Mouse (Mus musculus): Measurements from ENCODE around the gene Hoxd12. TPM values are rescaled to one million over a fixed set of nuclear protein-coding genes. Genes with fewer than 3 reads are reported as not detected.

The Hoxd12 gene
- polyA plus RNA-seq, 1 experiment, result not detected

DNA sequence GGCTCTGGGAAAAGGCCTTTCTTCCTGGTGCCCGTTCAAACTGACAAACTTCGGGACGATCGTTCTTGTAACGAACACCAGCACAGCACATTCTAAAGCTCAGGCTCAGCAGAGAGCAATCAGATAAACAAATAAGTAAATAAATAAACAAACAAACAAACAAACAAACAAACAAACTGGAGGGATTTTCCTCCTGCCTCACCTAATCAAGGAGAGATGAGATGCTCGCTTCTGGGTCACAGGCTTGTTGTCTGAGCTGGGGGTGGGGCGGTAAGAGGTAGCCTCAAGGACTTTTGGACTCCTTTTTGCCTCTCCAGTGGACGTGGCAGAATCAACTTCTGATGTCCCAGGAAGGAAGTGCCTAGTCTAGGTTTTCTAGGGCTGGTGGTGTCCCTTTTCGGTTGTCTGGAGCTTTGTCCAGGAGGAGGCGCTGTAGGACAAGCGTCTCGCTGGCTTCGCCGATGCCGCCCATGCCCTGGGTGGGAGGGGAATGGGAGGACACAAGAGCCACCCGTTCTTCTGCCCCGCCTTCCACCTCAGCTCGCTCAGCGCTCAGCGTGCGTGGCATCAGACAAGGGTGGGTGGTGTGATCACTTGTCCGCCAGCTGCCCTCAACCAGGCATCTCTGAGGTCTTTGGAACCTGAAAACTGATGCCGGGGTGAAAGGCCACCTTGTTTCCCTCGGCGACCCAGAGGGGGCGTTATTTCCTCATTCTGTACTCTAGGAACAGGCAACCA is 40.9 kb downstream of the Hoxd12 start:
- Histone ChIP-seq H3K27ac (replicated peaks; ENCODE audit: low read depth, low read length) (no peak overlapping the region), H3K4me1 (ENCODE audit: control insufficient read depth, insufficient read depth, insufficient read length, low read length) (no peaks in the 10 kb centered on the region; the same call in 1 of the 2 replicates), H3K4me3 (ENCODE audit: insufficient read depth, low read depth, low read length) (peak overlapping the region; percentile 49)

GRCm38 (mm10) chr2:74720384-74720783 is 45.6 kb downstream of the Hoxd12 start:
- H3K27ac ChIP-seq (replicated peaks; ENCODE audit: low read depth, low read length), result no peak overlapping the region

GRCm38 (mm10) chr2:74720955-74721491 is 46.2 kb downstream of the Hoxd12 start:
- no peak overlapping the region for H3K4me3 ChIP-seq (ENCODE audit: insufficient read depth, low read depth, low read length)
- H3K4me1 ChIP-seq (ENCODE audit: control insufficient read depth, insufficient read depth, insufficient read length, low read length), result peaks cover 5% of the 10 kb centered on the region; the same call in 1 of the 2 replicates
- no peak overlapping the region for H3K27ac ChIP-seq (replicated peaks; ENCODE audit: low read depth, low read length)

More at GRCm38 (mm10) chr2:74720384-74720783, 45.6 kb downstream of the Hoxd12 start:
- Histone ChIP-seq H3K4me1 (ENCODE audit: control insufficient read depth, insufficient read depth, insufficient read length, low read length) (peaks cover 5% of the 10 kb centered on the region; the same call in 1 of the 2 replicates), H3K4me3 (ENCODE audit: insufficient read depth, low read depth, low read length) (no peak overlapping the region)

DNA sequence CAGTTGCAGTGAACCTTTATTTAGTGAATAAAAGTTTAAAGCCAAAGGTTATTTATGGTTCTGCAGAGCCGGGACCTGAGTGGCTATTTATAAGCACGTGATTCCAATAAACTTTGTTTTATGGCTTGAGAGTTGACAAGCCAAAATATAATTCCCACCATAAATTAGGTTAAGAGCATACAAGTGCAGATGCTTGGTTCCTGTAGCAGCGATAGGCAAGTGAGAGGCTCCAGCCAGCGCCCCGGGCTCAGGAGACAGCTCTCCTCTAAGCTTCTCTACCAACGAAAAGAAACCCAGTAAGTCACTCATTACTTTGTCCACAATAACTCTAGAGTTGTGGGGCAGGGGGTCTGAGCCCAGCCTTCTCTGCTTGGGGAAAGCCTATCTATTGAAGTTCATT is 47.1 kb downstream of the Hoxd12 start:
- no peak overlapping the region for H3K27ac ChIP-seq (replicated peaks; ENCODE audit: low read depth, low read length)
- peaks cover 5% of the 10 kb centered on the region for H3K4me1 ChIP-seq (ENCODE audit: control insufficient read depth, insufficient read depth, insufficient read length, low read length)
- no peak overlapping the region for H3K4me3 ChIP-seq (ENCODE audit: insufficient read depth, low read depth, low read length)

DNA sequence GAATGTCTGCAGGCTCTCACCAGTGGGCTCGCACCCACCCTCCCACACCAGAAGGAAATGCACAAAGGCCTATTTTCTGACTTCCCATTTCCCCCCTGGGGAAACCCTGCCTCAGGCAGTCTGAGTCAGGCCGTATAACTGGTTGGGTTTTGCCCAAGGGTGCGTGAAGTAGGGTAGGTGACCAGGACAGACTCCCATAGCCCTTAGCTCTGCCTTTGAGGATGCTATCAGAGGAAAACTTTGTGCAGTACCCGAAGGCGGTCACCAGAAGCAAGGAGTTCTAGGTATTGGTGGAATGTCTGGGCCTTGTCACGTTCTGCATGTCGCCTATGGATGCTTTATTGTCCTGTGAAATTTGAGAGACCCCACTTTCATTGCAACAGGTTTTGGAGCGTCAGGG is 48.1 kb downstream of the Hoxd12 start:
- H3K27ac ChIP-seq (replicated peaks; ENCODE audit: low read depth, low read length), result no peak overlapping the region
- H3K4me1 ChIP-seq (ENCODE audit: control insufficient read depth, insufficient read depth, insufficient read length, low read length), result peaks cover 5% of the 10 kb centered on the region
- H3K4me3 ChIP-seq (ENCODE audit: insufficient read depth, low read depth, low read length), result no peak overlapping the region

DNA sequence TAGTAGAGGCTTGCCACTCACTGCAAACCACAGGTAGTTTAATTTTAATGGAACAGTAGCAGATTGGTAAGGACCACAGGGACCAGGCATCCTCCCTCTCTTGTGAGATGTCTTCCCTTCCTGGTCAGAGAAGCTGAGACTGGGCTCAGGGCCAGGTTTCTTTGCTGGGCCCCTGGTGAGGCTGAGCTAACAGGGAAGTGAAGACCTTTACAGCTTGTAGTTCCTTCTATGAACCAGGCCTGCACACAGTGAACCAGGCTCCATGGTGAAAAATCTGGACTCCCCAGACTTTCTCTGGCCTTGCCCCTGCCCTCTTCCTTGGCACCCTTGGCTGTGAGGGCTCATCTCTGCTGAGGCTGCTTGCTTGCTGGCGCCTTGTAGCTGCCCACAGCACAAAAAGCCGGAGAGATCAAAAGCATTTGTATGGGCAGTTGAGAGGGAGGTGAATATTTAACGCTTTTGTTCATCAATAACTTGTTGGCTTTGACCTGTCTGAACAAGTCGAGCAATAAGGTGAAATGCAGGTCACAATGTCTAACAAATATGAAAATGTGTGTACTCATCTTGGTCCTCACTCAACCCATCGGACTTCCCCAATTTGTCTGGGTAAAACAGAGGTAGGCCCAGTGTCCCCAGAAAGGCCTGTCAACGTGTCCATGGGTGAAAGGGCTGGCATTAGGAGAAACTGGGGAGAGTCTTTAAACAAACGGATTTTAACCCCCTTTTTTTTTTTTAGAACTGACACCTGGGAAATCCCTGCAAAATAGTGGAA is 49.6 kb downstream of the Hoxd12 start:
- peaks cover 5% of the 10 kb centered on the region for H3K4me1 ChIP-seq (ENCODE audit: control insufficient read depth, insufficient read depth, insufficient read length, low read length)
- no peak overlapping the region for H3K4me3 ChIP-seq (ENCODE audit: insufficient read depth, low read depth, low read length)
- H3K27ac ChIP-seq (replicated peaks; ENCODE audit: low read depth, low read length), result no peak overlapping the region

DNA sequence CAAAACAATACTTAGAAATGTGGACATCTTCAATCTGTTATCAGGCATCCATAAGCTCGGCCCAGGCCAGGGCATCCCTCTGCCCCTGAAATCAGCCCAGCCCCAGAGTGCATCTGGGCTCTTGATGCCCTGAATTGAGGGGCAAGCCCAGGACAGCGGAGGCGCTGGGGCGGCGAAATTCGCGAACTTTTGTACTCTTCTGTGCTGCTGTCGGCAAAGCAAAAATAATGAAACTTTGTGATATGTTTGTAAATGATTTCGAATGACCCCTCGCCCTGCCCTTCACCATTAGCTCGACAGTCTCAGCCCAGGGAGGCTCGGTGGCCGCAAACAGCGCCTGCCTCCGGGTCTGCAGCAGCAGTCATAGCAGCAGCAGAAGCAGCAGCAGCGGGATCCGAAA is 50.4 kb downstream of the Hoxd12 start:
- Histone ChIP-seq H3K4me3 (ENCODE audit: insufficient read depth, low read depth, low read length) (no peak overlapping the region), H3K4me1 (ENCODE audit: control insufficient read depth, insufficient read depth, insufficient read length, low read length) (peaks cover 5% of the 10 kb centered on the region), H3K27ac (replicated peaks; ENCODE audit: low read depth, low read length) (no peak overlapping the region)

GRCm38 (mm10) chr2:74726551-74726950 is 51.7 kb downstream of the Hoxd12 start, which contains the start of gene Gm28230:
Gene Gm28230 (plus strand): TSS chr2:74726728.
- H3K4me1 ChIP-seq (ENCODE audit: control insufficient read depth, insufficient read depth, insufficient read length, low read length), result peaks cover 5% of the 10 kb centered on the region
- H3K27ac ChIP-seq (replicated peaks; ENCODE audit: low read depth, low read length), result no peak within 1 kb of the TSS
- peak within 1 kb of the TSS; percentile 35 for H3K4me3 ChIP-seq (ENCODE audit: insufficient read depth, low read depth, low read length)

GRCm38 (mm10) chr2:74726973-74727639 is 52.3 kb downstream of the Hoxd12 start:
- Histone ChIP-seq H3K4me1 (ENCODE audit: control insufficient read depth, insufficient read depth, insufficient read length, low read length) (peaks cover 3% of the 10 kb centered on the region), H3K4me3 (ENCODE audit: insufficient read depth, low read depth, low read length) (peak overlapping the region; percentile 35), H3K27ac (replicated peaks; ENCODE audit: low read depth, low read length) (no peak overlapping the region)

Other genes starting within 250 kb of the Hoxd12 start
- 3.3 and 5.2 TPM in 2 replicates for gene Lnpk, start 95.6 kb upstream of the Hoxd12 start, polyA plus RNA-seq (2012; ENCODE audit: insufficient read depth, insufficient read length, missing spikeins)
- not detected in 2 replicates for gene Evx2, start 15.5 kb upstream of the Hoxd12 start, polyA plus RNA-seq (2012; ENCODE audit: insufficient read depth, insufficient read length, missing spikeins)
- gene Hoxd13, start 6.7 kb upstream of the Hoxd12 start, polyA plus RNA-seq (2012; ENCODE audit: insufficient read depth, insufficient read length, missing spikeins), result not detected in 2 replicates
- not detected in 2 replicates for gene Hoxd11, start 4.5 kb downstream of the Hoxd12 start, polyA plus RNA-seq (2012; ENCODE audit: insufficient read depth, insufficient read length, missing spikeins)
- gene Hoxd10, start 16.9 kb downstream of the Hoxd12 start, polyA plus RNA-seq (2012; ENCODE audit: insufficient read depth, insufficient read length, missing spikeins), result not detected in 2 replicates
- gene Hoxd9, start 22.7 kb downstream of the Hoxd12 start, polyA plus RNA-seq (2012; ENCODE audit: insufficient read depth, insufficient read length, missing spikeins), result 1.9 TPM in 1 of 2 replicates, not detected in the other
- 7.4 and 10.4 TPM in 2 replicates for gene Hoxd8, start 29.6 kb downstream of the Hoxd12 start, polyA plus RNA-seq (2012; ENCODE audit: insufficient read depth, insufficient read length, missing spikeins)
- not detected in 2 replicates for gene Hoxd3, start 36.9 kb downstream of the Hoxd12 start, polyA plus RNA-seq (2012; ENCODE audit: insufficient read depth, insufficient read length, missing spikeins)
- 1.3 and 2.6 TPM in 2 replicates for gene Hoxd4, start 36.9 kb downstream of the Hoxd12 start, polyA plus RNA-seq (2012; ENCODE audit: insufficient read depth, insufficient read length, missing spikeins)
- gene Gm28230, start 51.7 kb downstream of the Hoxd12 start, polyA plus RNA-seq (2012; ENCODE audit: insufficient read depth, insufficient read length, missing spikeins), result not detected in 2 replicates
- not detected in 2 replicates for gene Hoxd1, start 88.0 kb downstream of the Hoxd12 start, polyA plus RNA-seq (2012; ENCODE audit: insufficient read depth, insufficient read length, missing spikeins)
- gene Mtx2, start 150.8 kb downstream of the Hoxd12 start, polyA plus RNA-seq (2012; ENCODE audit: insufficient read depth, insufficient read length, missing spikeins), result 163 and 243 TPM in 2 replicates

Measured in brown adipose tissue, adult 24 weeks (tissue).